Mouse (Mus musculus) ovary, postnatal 36 days (tissue): ENCODE measurements at regions not wholly inside any gene's neighbourhood (a gene's known extent, or its start where the extent isn't known, plus 50 kb on each side); places are given as distances from the start of the nearest gene placed in this dataset.

Experiments
- DNase-seq: peaks from one replicate; pipeline ENCODE4 v3.0.0; 2022; ENCODE audit warnings: low spot score, mixed read lengths

GRCm38 (mm10) chr12:97921349-97922264 is 337.7 kb downstream of the Galc start:
- DNase-seq: peak; percentile 3

GRCm38 (mm10) chr12:97918416-97918815 is 340.8 kb downstream of the Galc start:
- no peak for DNase-seq

GRCm38 (mm10) chr12:97915026-97915425 is 344.2 kb downstream of the Galc start:
- no peak for DNase-seq

GRCm38 (mm10) chr12:97912730-97913129 is 346.5 kb downstream of the Galc start:
- DNase-seq: no peak

DNA sequence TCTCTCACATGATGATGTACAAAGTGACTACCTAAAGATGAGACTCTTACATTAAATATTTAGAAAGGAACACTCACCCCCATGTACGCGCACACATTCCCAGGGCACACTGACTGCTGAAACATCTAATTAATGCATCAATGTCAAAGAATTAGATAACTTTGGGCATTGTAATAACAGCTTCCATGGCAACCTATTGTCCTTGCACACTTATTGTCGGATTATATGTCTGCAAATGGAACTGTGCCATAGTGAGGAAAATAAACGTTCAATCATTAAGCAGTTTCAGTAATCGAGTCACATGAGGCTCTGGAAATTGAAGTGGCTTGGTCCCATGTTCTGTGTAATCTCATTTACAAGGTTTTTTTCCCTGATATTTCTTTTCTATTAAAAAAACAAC is 360.0 kb downstream of the Galc start:
- DNase-seq: no peak

- DNase-seq: no peak
Observed at GRCm38 (mm10) chr12:97898178-97898577, 361.1 kb downstream of the Galc start.

DNA sequence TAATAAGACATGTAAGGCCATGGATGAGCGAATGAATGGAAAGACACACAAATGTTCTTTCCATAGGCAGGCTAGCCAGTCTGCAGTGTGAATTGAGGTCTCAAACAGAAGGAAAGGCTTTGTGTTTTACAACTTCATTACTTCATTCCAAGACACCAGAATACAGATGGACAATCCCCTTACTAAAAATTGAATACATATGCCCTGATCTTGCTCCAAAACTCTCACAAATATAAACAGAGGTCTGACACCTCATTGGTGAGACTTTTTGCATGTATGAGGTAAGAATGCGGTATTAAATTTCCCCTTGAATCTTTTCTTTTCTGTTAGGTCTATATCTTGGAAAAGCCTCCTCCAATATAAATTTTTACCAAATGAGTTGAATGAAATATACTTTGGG is 363.3 kb downstream of the Galc start:
- DNase-seq: no peak

GRCm38 (mm10) chr12:97888801-97889455 is 370.3 kb downstream of the Galc start:
- DNase-seq: no peak

DNA sequence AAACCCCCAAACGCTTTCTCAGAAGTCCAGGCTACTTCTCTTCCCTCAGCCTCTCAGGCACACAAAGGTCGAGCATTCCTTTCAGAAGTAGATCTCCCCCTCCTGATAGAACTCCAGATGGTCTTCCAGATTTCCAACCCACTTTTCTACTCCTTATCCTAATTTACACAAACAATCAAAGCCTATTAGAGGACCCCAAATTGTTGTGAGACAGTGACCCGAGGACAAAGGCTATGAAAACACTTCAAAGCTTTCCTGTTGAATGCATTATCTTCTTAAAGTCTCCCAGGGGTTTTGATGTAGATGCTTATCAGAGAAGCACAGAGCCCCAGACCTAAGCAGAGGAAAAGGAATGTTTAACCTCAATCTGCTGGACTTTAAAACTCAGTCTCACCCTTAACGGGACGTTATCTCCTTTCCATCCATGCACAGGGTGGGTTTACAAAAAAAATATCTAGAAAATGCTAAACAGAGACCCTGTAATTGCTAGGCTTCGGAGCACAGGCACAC is 370.9 kb downstream of the Galc start:
- no peak for DNase-seq

- DNase-seq: no peak
Observed at GRCm38 (mm10) chr12:97882439-97882838, 376.8 kb downstream of the Galc start.

GRCm38 (mm10) chr12:97872391-97872790 is 386.9 kb downstream of the Galc start:
- peak; percentile 58 for DNase-seq

DNA sequence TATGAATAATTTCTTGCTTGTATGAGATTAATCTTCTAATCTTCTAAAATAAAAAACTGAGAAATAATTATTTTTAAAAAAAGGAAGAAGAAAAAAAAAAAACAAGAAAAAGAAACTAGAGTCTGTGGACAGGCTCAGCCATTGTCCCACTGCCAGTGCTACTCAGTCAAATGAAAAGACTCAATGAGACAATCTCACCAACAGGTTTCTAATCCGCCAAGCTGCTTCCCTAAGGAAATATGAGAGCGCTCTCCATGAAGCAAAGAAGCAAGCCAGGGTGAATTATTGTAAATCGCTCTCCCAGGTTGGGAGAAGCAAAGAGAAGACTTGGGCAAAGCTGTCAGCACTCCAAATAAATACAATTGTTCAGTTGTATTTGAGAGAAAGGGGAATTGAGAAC is 396.3 kb downstream of the Galc start:
- DNase-seq: no peak

- no peak for DNase-seq
Observed at GRCm38 (mm10) chr12:97836202-97836908, 422.9 kb downstream of the Galc start.

DNA sequence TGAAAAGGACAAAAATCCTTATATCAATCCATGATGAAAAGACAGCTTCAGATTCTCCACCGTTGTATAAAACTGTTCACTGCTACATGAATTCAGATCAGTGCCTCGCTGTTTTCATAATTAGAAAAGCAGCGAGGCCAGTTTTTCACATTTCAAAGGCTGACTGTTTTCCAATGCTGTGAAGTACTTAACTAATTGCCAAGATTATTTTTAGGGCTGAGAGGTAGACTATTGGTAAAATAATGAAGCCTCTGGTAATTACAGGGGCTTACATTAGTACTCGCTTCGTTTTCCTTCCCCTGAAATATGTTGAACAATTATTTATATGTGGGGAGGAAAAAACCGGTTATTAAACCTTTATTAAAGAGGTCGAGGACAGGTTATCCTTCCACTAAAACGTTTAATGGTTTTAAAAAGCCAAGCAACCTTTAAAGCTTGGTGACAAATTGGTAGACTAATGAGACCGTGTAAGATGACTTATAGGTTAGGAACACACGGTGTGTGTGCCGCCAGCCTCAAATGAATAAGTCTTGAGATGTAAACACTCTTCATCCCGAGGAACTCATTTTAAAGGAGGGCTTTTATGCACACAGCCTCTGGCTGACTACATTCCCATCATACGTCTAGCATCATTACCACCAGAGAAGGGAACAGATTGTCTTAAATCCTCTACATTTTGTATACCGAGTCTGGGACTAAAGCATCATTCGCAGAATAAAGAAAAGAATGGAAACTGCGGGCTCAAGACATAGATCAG is 465.7 kb downstream of the Galc start:
- DNase-seq: no peak

GRCm38 (mm10) chr12:97783476-97783875 is 475.8 kb downstream of the Galc start:
- DNase-seq: no peak

- no peak for DNase-seq
Observed at GRCm38 (mm10) chr12:97759116-97759515, 500.1 kb downstream of the Galc start.

DNA sequence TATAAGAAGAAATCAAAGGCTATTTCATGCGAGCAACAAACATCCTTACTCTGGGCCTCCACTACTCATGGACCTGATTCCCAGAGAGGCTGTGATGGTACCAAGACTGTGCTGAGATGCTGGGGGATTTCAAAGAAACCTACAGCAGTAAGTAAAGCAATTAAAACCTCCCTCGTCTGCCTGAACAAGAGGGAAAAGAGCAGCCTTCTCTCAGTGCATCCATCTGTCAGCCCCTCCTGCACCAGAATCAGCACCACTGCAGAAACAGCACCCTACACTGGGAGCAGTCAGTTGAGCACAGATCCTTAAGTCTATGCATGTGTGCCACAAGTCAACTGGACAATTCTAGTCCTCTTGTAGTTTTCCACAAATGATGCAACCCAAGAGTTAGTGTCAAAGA is 500.6 kb downstream of the Galc start:
- no peak for DNase-seq

GRCm38 (mm10) chr12:97750166-97750565 is 509.1 kb downstream of the Galc start:
- DNase-seq: no peak

- DNase-seq: no peak
Observed at GRCm38 (mm10) chr12:97740927-97741326, 518.3 kb downstream of the Galc start.

GRCm38 (mm10) chr12:97732078-97732580 is 527.1 kb downstream of the Galc start:
- no peak for DNase-seq

GRCm38 (mm10) chr12:97720554-97720953 is 538.7 kb downstream of the Galc start:
- no peak for DNase-seq

DNA sequence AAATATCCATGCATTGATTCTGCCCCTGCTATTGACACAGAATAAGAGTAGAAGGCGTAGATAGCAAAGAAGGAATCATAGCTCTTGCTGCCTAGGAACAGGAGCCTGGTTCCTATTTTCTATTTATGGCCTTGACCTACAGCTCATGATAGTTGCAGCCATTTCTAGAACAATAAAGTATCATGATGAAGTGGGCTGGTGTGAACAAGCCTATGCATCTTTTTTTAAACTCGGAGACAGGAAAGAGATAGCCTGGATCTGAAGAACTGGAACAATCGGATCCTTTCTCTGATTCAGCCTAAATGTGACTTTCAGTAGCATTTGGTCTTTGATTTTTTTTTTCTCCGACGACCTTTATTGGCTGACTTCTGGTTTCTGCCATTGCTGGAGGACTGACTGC is 541.4 kb downstream of the Galc start:
- no peak for DNase-seq
